Mouse (Mus musculus) heart, postnatal 0 days (tissue): ENCODE data around the gene Pdp2. TPM values are rescaled to one million over a fixed set of nuclear protein-coding genes. Genes with fewer than 3 reads are reported as not detected.

Experiments used
- ATAC-seq: fragments of 200-750 bp; cut with Nextera tagmentation; 2 replicates; pipeline ENCODE4 v1.8.0; 2017; ENCODE audit warnings: low read depth, moderate number of reproducible peaks, moderate library complexity; ENCODE audit not compliant: insufficient read depth
- DNase-seq: peaks from one replicate; pipeline ENCODE4 v3.0.0-alpha.2; 2016; ENCODE audit warnings: low spot score
- H3K27ac ChIP-seq: fragments of 300-500 bp; sonication (generic); 2 replicates; pipeline ENCODE4 v1.5.1; 2014; ENCODE audit warnings: low read depth, mild to moderate bottlenecking
- H3K27me3 ChIP-seq: fragments of 300-500 bp; sonication (generic); 2 replicates; pipeline ENCODE4 v1.6.1; 2014; ENCODE audit warnings: low read length, mixed read lengths; ENCODE audit not compliant: control insufficient read depth, insufficient read depth
- H3K36me3 ChIP-seq: fragments of 300-500 bp; sonication (generic); replicated peaks from 2 replicates; pipeline ENCODE4 v1.6.1; 2014; ENCODE audit warnings: low read length, mixed read lengths; ENCODE audit not compliant: control insufficient read depth, insufficient read depth
- H3K4me1 ChIP-seq: fragments of 300-500 bp; sonication (generic); 2 replicates; pipeline ENCODE4 v1.6.1; 2014; ENCODE audit warnings: antibody characterized with exemption; ENCODE audit not compliant: control insufficient read depth, insufficient read depth
- H3K4me2 ChIP-seq: fragments of 300-500 bp; sonication (generic); 2 replicates; pipeline ENCODE4 v1.6.1; 2014; ENCODE audit warnings: low read depth, mild to moderate bottlenecking, low read length, moderate library complexity
- H3K4me3 ChIP-seq: fragments of 300-500 bp; sonication (generic); 2 replicates; pipeline ENCODE4 v1.5.1; 2014; ENCODE audit warnings: low read depth, low read length
- H3K9ac ChIP-seq: fragments of 300-500 bp; sonication (generic); replicated peaks from 2 replicates; pipeline ENCODE4 v1.6.1; 2014; ENCODE audit warnings: low read depth, low read length, mixed read lengths
- H3K9me3 ChIP-seq: fragments of 300-500 bp; sonication (generic); replicated peaks from 2 replicates; pipeline ENCODE4 v1.6.1; 2016; ENCODE audit warnings: low read length; ENCODE audit not compliant: control insufficient read depth
- CTCF ChIP-seq: IDR thresholded peaks from 2 replicates; pipeline ENCODE4 v1.5.1; 2016; ENCODE audit warnings: antibody characterized with exemption, control low read depth, low read depth
- EP300 ChIP-seq: IDR thresholded peaks from 2 replicates; pipeline ENCODE4 v1.6.1; 2016; ENCODE audit warnings: antibody characterized with exemption, low read depth
- WGBS: fragments of 180-500 bp; shearing (Covaris S2); extraction: QIAGEN DNeasy Blood & Tissue Kit; methylation state at CpG from one replicate; pipeline ENCODE4 v1.1.7; 2014; 5-methylcytosine and 5-hydroxymethylcytosine counted together
- polyA plus RNA-seq: library from polyadenylated mRNA; unstranded; fragments of >200 nt; fragmentation: Nextera tagmentation; extraction: Ambion mirVana; gene quantifications from 2 replicates; pipeline ENCODE4 v1.2.1, GENCODE M21; 2015
- total RNA-seq: library from RNA; depleted of rRNA; stranded (reverse); fragments of >200 nt; gene quantifications from 2 replicates; pipeline ENCODE4 v1.2.3, GENCODE M21; 2014; ENCODE audit warnings: low replicate concordance

Pdp2 gene
- total and polyA plus RNA-seq, 2 experiments from 2014 or later = 4.0 to 5.7 TPM

DNA sequence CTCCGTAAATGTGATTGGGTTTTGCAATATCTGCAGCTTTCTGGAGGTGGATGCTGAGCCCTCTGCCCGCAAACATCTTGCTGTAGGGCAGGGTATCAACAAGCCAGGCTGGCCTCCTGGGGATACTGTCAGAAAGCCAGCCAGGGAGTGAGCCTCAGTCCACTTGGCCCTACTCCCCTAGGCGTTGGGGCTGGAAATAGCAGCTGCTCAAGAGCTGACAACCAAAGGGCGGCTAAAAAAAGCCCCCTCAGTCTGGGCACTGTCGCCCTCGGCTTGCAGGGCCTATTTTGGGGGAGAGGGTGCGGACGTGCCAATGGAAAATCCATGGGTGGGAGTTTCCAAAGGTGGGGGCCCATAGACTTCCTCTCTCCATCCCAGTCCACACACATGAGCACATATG lies 18.0 kb downstream of the Pdp2 start:
- Histone ChIP-seq H3K4me2 (peak overlapping the region; percentile 38), H3K9me3 (no peaks in the 10 kb centered on the region), H3K27ac (peak overlapping the region; percentile 91), H3K4me3 (peak overlapping the region; percentile 9; the same call in 1 of the 2 replicates), H3K9ac (0 out of 2 replicates have a peak overlapping the region, but pooled peaks have one; percentile 16), H3K4me1 (peaks cover 81% of the 10 kb centered on the region), H3K36me3 (no peaks in the 10 kb centered on the region), H3K27me3 (no peaks in the 10 kb centered on the region)
- TF ChIP-seq EP300 (peak; percentile 86), CTCF (no peak)
- DNase-seq (peak; percentile 85), ATAC-seq (peak; percentile 57)
- 21% methylated on average over 8 of the region's 8 CpGs for WGBS

DNA sequence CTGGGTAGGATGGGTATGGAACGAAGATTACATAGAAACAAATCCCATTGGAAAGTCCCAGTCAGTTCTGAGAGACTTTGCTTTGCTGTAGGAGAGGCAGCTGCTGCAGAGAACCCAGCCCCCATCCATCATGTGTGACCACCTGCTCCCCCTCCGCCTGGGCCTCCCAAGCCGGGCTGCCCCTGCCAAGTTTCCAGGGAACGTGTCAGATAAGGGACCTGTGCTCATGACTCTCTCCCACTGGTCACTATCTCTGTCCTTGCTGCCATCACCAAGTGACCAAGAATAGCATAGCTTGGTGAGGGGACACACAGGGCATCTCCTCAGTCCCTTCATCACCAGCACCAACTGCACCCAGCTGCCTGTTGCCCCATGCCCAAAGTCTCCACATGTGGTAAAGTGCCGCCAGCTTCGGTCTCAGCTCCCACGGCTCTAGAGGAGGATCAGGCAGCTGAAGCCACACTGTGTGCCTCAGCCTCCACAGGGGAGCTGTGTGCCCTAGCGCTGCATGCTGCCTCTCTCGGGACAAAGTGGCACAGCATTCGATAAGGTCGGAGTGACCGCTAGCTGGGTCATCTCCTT lies 19.0 kb downstream of the Pdp2 start:
- Histone ChIP-seq H3K27me3 (no peaks in the 10 kb centered on the region), H3K9me3 (no peaks in the 10 kb centered on the region), H3K36me3 (no peaks in the 10 kb centered on the region), H3K9ac (no peak overlapping the region), H3K4me1 (peaks cover 76% of the 10 kb centered on the region), H3K27ac (peak overlapping the region; percentile 91), H3K4me2 (peak overlapping the region; percentile 38), H3K4me3 (no peak overlapping the region)
- TF ChIP-seq CTCF = no peak
- peak; percentile 99 for TF ChIP-seq EP300
- DNase-seq (peak; percentile 94), ATAC-seq (peak; percentile 80)
- WGBS = 21% methylated on average over 12 of the region's 12 CpGs

- peaks cover 66% of the 10 kb centered on the region for H3K4me1 ChIP-seq
- no peaks in the 10 kb centered on the region for H3K27me3 ChIP-seq
- H3K27ac ChIP-seq = peak overlapping the region; percentile 91
- 0 out of 2 replicates have a peak overlapping the region, but pooled peaks have one; percentile 2 for H3K9ac ChIP-seq
- H3K36me3 ChIP-seq = no peaks in the 10 kb centered on the region
- no peak overlapping the region for H3K4me2 ChIP-seq
- no peak for ATAC-seq
- H3K4me3 ChIP-seq = no peak overlapping the region
- TF ChIP-seq EP300 (no peak), CTCF (no peak)
- DNase-seq = no peak
- WGBS = 20% methylated on average over 4 of the region's 4 CpGs
- H3K9me3 ChIP-seq = no peaks in the 10 kb centered on the region
Observed at GRCm38 (mm10) chr8:104611613-104612012, 20.4 kb downstream of the Pdp2 start.

DNA sequence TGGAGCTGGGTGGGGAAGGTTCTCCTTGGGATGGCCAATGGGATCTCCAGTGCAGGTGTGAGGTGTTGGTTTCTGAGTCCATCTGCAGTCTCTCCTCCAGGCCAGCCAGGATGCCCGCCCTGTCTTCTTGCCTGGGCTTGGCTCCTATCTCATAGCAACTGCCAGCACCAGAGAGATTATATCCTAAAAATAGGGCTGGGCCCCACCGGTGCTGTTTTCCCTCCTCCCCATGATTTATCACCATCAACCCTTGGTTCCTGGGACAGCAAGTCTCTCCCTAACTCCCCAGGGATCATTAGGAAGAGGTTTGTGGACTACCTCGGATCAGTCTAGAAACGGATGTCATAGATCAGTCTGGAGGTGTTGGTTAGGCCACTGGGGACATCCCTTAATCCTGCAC lies 21.9 kb downstream of the Pdp2 start:
- WGBS = 27% methylated on average over 4 of the region's 4 CpGs
- H3K36me3 ChIP-seq = no peaks in the 10 kb centered on the region
- peaks cover 51% of the 10 kb centered on the region for H3K4me1 ChIP-seq
- TF ChIP-seq CTCF (no peak), EP300 (no peak)
- no peak for DNase-seq
- peak overlapping the region; percentile 3; the same call in 1 of the 2 replicates for H3K4me2 ChIP-seq
- no peak overlapping the region for H3K9ac ChIP-seq
- H3K27ac ChIP-seq = peak overlapping the region; percentile 91
- no peaks in the 10 kb centered on the region for H3K27me3 ChIP-seq
- no peak for ATAC-seq
- no peak overlapping the region for H3K4me3 ChIP-seq
- H3K9me3 ChIP-seq = no peaks in the 10 kb centered on the region

- no peak overlapping the region for H3K4me2 ChIP-seq
- no peak overlapping the region for H3K27ac ChIP-seq
- no peaks in the 10 kb centered on the region for H3K36me3 ChIP-seq
- H3K9ac ChIP-seq = no peak overlapping the region
- DNase-seq (no peak), ATAC-seq (no peak)
- H3K4me1 ChIP-seq = peaks cover 6% of the 10 kb centered on the region; the same call in 1 of the 2 replicates
- TF ChIP-seq EP300 (no peak), CTCF (no peak)
- H3K9me3 ChIP-seq = no peaks in the 10 kb centered on the region
- 68% methylated on average over 5 of the region's 5 CpGs for WGBS
- no peaks in the 10 kb centered on the region for H3K27me3 ChIP-seq
- H3K4me3 ChIP-seq = no peak overlapping the region
Observed at GRCm38 (mm10) chr8:104620765-104621164, 29.5 kb downstream of the Pdp2 start.

DNA sequence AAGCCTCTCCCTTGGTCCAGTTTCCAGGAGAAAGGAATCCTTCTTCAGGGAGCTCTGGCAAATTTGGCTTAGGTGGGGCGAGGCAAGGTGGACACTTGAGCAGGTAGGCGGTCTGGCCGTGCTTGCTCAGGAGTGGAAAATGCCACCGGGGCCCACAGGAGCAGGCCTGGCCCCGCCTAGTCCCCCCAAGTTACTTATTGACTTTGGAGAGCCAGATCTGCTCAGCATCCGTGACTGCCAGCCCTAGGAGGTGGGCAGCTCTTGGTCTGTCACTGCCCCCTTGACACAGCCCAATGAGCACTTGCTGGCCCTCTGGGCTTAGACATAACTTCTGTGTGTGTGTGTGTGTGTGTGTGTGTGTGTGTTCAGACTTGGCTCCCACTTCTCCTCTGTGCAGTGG lies 32.9 kb downstream of the Pdp2 start, which contains the start of gene Cdh16:
Cdh16 (minus strand) TSS at position 236 of the 400 bp plus-strand sequence.
- ATAC-seq (no peak), DNase-seq (no peak)
- H3K27ac ChIP-seq = peak within 1 kb of the TSS; percentile 52
- 82% methylated on average over 6 of the region's 6 CpGs for WGBS
- peaks cover 11% of the 10 kb centered on the region for H3K36me3 ChIP-seq
- H3K9me3 ChIP-seq = no peaks in the 10 kb centered on the region
- TF ChIP-seq CTCF (no peak), EP300 (no peak)
- no peak within 1 kb of the TSS for H3K9ac ChIP-seq
- H3K27me3 ChIP-seq = no peaks in the 10 kb centered on the region
- no peak within 1 kb of the TSS for H3K4me3 ChIP-seq
- H3K4me2 ChIP-seq = no peak within 1 kb of the TSS
- peaks cover 23% of the 10 kb centered on the region for H3K4me1 ChIP-seq
